In genomic region chr4:98236006-98236783, GRCm38 (mm10) we compare ENCODE assay signal across 14 mouse cellular contexts.
A peak's percentile ranks its signal among the peaks of the same experiment; 100 is the strongest.
DNase-seq lines count a peak whose midpoint lies in the region; ATAC-seq lines count a peak whose summit lies in the region.
"Had no signal": no experiment of that assay in that cellular context is flagged by ENCODE, and none has a peak within 500 bp of the region (broad histone marks: within the 10 kb centered on the region; RNA-seq: fewer than 3 reads in every experiment).

No protein-coding gene starts in this region.

- ATAC-seq in midbrain, embryonic 11.5 days (ENCODE audit: low FRiP score) = no peak
- ATAC-seq in midbrain, embryonic 13.5 days = no peak
- no peak for ATAC-seq in limb, embryonic 12.5 days (ENCODE audit: insufficient number of reproducible peaks, insufficient read depth, low FRiP score, low TSS enrichment, low read depth)
- ATAC-seq in monocyte, adult 5-6 weeks (replicated peaks; ENCODE audit: insufficient number of reproducible peaks, low FRiP score, low TSS enrichment, poor library complexity, severe bottlenecking) = no peak

- no peaks in the 10 kb centered on the region for H3K36me3 ChIP-seq in midbrain, embryonic 11.5 days (ENCODE audit: control insufficient read depth, insufficient read depth, low read length)
- no peaks in the 10 kb centered on the region for H3K36me3 ChIP-seq in midbrain, embryonic 13.5 days
- no peaks in the 10 kb centered on the region for H3K36me3 ChIP-seq in limb, embryonic 12.5 days
- H3K36me3 ChIP-seq: heart, embryonic 13.5 days; hindbrain, embryonic 15.5 days had no signal

- H3K27me3 ChIP-seq in midbrain, embryonic 11.5 days (ENCODE audit: control insufficient read depth, insufficient read depth, low read length) = no peaks in the 10 kb centered on the region
- no peaks in the 10 kb centered on the region for H3K27me3 ChIP-seq in midbrain, embryonic 13.5 days
- no peaks in the 10 kb centered on the region for H3K27me3 ChIP-seq in limb, embryonic 12.5 days
- H3K27me3 ChIP-seq: CH12.LX; heart, embryonic 13.5 days; hindbrain, embryonic 15.5 days had no signal

- no peak overlapping the region for H3K9ac ChIP-seq in midbrain, embryonic 11.5 days (ENCODE audit: low read length)
- no peak overlapping the region for H3K9ac ChIP-seq in midbrain, embryonic 13.5 days (replicated peaks)
- H3K9ac ChIP-seq in limb, embryonic 12.5 days (replicated peaks) = no peak overlapping the region
- H3K9ac ChIP-seq: heart, embryonic 13.5 days; hindbrain, embryonic 15.5 days had no signal

- DNase-seq in midbrain, embryonic 11.5 days (ENCODE audit: low spot score, missing footprints) = peak; percentile 79
- DNase-seq in lung, postnatal 10 days = peak; percentile 53
- DNase-seq in right cerebral cortex, adult 2 months (ENCODE audit: low spot score in 2 of 2) = no peak
- no peak for DNase-seq in heart, postnatal 36 days
- DNase-seq: cerebellum, adult 18-20 months; gastrocnemius, postnatal 36 days; kidney, adult 9 months had no signal

- WGBS in midbrain, embryonic 11.5 days = 69% methylated on average over 12 of the region's 12 CpGs
- WGBS in midbrain, embryonic 13.5 days = 64% methylated on average over 12 of the region's 12 CpGs
- 72% methylated on average over 12 of the region's 12 CpGs for WGBS in limb, embryonic 12.5 days

- no peak overlapping the region for H3K27ac ChIP-seq in midbrain, embryonic 11.5 days (ENCODE audit: low read depth, low read length)
- no peak overlapping the region for H3K27ac ChIP-seq in midbrain, embryonic 13.5 days
- H3K27ac ChIP-seq in limb, embryonic 12.5 days = peak overlapping the region; percentile 50; the same call in 1 of the 2 replicates
- H3K27ac ChIP-seq: heart, embryonic 13.5 days; hindbrain, embryonic 15.5 days; left cerebral cortex, adult 2 months had no signal

- H3K4me2 ChIP-seq in midbrain, embryonic 11.5 days = no peak overlapping the region
- H3K4me2 ChIP-seq in midbrain, embryonic 13.5 days (replicated peaks) = no peak overlapping the region
- H3K4me2 ChIP-seq in limb, embryonic 12.5 days = no peak overlapping the region
- H3K4me2 ChIP-seq: heart, embryonic 13.5 days; hindbrain, embryonic 15.5 days had no signal

- no peak overlapping the region for H3K4me3 ChIP-seq in midbrain, embryonic 11.5 days (ENCODE audit: low read depth, low read length)
- no peak overlapping the region for H3K4me3 ChIP-seq in midbrain, embryonic 13.5 days (replicated peaks)
- no peak overlapping the region for H3K4me3 ChIP-seq in limb, embryonic 12.5 days (replicated peaks)
- H3K4me3 ChIP-seq: heart, embryonic 13.5 days; hindbrain, embryonic 15.5 days; left cerebral cortex, adult 2 months had no signal

- no peaks in the 10 kb centered on the region for H3K4me1 ChIP-seq in midbrain, embryonic 11.5 days (ENCODE audit: control insufficient read depth, insufficient read depth, low read length)
- H3K4me1 ChIP-seq in midbrain, embryonic 13.5 days (replicated peaks) = no peaks in the 10 kb centered on the region
- peaks cover 23% of the 10 kb centered on the region for H3K4me1 ChIP-seq in limb, embryonic 12.5 days (replicated peaks)
- H3K4me1 ChIP-seq: hindbrain, embryonic 15.5 days had no signal

- intact Hi-C loops in heart, postnatal 36 days (cut with DNase I) = no loop called here

- no peaks in the 10 kb centered on the region for H3K9me3 ChIP-seq in midbrain, embryonic 11.5 days (ENCODE audit: control insufficient read depth, low read length)
- no peaks in the 10 kb centered on the region for H3K9me3 ChIP-seq in midbrain, embryonic 13.5 days
- no peaks in the 10 kb centered on the region for H3K9me3 ChIP-seq in limb, embryonic 12.5 days
- H3K9me3 ChIP-seq: heart, embryonic 13.5 days; hindbrain, embryonic 15.5 days had no signal

Comparison
In these comparisons a context has a peak if more than half of its experiments do, and no peak if none do; other contexts are left out.
1. DNase-seq: peak in midbrain, embryonic 11.5 days (single experiment) and lung, postnatal 10 days (single experiment); none in right cerebral cortex, adult 2 months (0 of 2) and heart, postnatal 36 days (0 of 2).